Mouse (Mus musculus): Measurements from ENCODE around the gene Ttc24. TPM values are rescaled to one million over a fixed set of nuclear protein-coding genes. Genes with fewer than 3 reads are reported as not detected.

The Ttc24 gene
- polyA plus RNA-seq (2014; fragmentation: Nextera tagmentation; extraction: Ambion mirVana): not detected in 2 replicates

DNA sequence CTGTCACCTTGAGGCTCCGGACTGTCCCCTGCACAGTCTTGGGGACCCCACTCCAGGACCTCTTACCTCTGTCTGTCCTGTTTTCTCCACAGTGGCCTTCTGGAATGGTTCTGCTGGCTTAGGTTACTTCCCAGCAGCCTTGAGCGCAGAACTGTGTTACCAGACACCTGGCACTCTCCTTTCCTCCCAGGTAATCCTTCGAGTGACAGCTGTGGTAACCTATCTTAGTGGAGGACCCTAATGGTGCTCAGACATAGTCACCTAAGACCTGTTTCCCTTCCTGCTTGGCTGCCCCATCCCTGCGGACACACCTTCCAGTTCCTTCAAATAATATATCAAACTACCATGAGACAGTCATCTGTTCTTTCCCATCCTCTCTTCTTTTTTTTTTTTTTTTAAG lies at the start of gene Ttc24:
TSS of gene Ttc24 (minus strand) at position 101 of the 400 bp plus-strand sequence.
- H3K4me1 ChIP-seq (ENCODE audit: control insufficient read depth, insufficient read depth, low read length): peaks cover 7% of the 10 kb centered on the region; the same call in 1 of the 2 replicates

DNA sequence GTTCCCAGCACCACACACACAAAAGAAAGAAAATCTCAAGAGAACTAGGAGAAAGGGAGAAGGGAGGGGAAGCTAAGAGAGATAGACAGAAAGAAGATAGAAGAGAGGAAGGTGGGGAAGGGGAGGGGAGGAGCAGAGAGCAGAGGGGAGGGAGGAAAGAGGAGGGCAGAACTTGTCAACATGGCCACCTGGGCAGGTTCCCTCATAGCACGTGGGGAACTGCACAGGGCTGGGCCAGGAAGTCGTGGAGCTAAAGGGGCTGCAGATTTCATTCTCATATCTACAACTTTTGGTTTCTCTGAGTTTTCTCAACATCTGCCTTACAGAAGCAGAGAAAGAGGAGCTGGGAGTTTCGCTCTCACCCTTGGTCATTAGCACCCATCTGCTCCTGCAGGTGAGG lies 49.5 kb upstream of the Ttc24 start:
- H3K4me2 ChIP-seq (ENCODE audit: low read length): no peak overlapping the region
- WGBS: 79% methylated on average over 3 of the region's 3 CpGs
- no peak overlapping the region for H3K4me3 ChIP-seq (ENCODE audit: low read depth, low read length)
- DNase-seq (ENCODE audit: low spot score) (no peak), ATAC-seq (no peak)
- H3K36me3 ChIP-seq (ENCODE audit: control insufficient read depth, insufficient read depth, low read length): no peaks in the 10 kb centered on the region
- no peak overlapping the region for H3K9ac ChIP-seq (ENCODE audit: low read length)
- no peak overlapping the region for H3K27ac ChIP-seq (ENCODE audit: low read depth, low read length)
- H3K9me3 ChIP-seq (replicated peaks; ENCODE audit: control insufficient read depth, low read length): no peaks in the 10 kb centered on the region
- H3K4me1 ChIP-seq (ENCODE audit: control insufficient read depth, insufficient read depth, low read length): no peaks in the 10 kb centered on the region
- no peaks in the 10 kb centered on the region for H3K27me3 ChIP-seq (replicated peaks; ENCODE audit: control insufficient read depth, insufficient read depth, low read length)

More for the DNA sequence above, at the start of gene Ttc24:
- no peaks in the 10 kb centered on the region for H3K27me3 ChIP-seq (replicated peaks; ENCODE audit: control insufficient read depth, insufficient read depth, low read length)
- ATAC-seq (no peak), DNase-seq (ENCODE audit: low spot score) (no peak)
- no peak within 1 kb of the TSS for H3K9ac ChIP-seq (ENCODE audit: low read length)
- H3K9me3 ChIP-seq (replicated peaks; ENCODE audit: control insufficient read depth, low read length): no peaks in the 10 kb centered on the region
- no peak within 1 kb of the TSS for H3K4me2 ChIP-seq (ENCODE audit: low read length)
- no peak within 1 kb of the TSS for H3K27ac ChIP-seq (ENCODE audit: low read depth, low read length)
- H3K36me3 ChIP-seq (ENCODE audit: control insufficient read depth, insufficient read depth, low read length): no peaks in the 10 kb centered on the region
- WGBS: 79% methylated on average over 4 of the region's 4 CpGs
- H3K4me3 ChIP-seq (ENCODE audit: low read depth, low read length): no peak within 1 kb of the TSS

DNA sequence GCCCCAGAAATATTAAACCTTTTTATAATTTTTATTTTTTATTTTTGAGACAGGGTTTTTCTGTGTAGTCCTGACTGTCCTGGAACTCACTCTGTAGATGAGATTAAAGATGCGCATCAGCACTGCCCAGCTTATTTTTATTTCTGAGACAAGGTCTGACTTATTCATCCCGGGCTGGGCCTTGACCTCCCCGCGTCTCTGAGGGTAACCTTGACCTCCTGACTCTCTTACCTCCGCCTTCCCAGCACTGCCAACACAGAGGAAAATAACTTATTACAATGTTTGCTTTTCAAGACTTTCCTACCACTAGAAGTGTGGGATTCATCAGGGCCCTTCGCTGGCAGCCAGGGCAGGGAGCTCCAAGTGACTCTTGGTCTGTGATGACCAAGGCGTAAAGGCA lies 48.1 kb upstream of the Ttc24 start:
- Histone ChIP-seq H3K27me3 (replicated peaks; ENCODE audit: control insufficient read depth, insufficient read depth, low read length) (no peaks in the 10 kb centered on the region), H3K9me3 (replicated peaks; ENCODE audit: control insufficient read depth, low read length) (no peaks in the 10 kb centered on the region), H3K27ac (ENCODE audit: low read depth, low read length) (no peak overlapping the region), H3K4me2 (ENCODE audit: low read length) (no peak overlapping the region), H3K36me3 (ENCODE audit: control insufficient read depth, insufficient read depth, low read length) (no peaks in the 10 kb centered on the region), H3K4me3 (ENCODE audit: low read depth, low read length) (no peak overlapping the region), H3K9ac (ENCODE audit: low read length) (no peak overlapping the region), H3K4me1 (ENCODE audit: control insufficient read depth, insufficient read depth, low read length) (no peaks in the 10 kb centered on the region)
- 93% methylated on average over 7 of the region's 7 CpGs for whole genome bisulfite sequencing
- no peak for DNase-seq (ENCODE audit: low spot score)
- ATAC-seq: no peak

DNA sequence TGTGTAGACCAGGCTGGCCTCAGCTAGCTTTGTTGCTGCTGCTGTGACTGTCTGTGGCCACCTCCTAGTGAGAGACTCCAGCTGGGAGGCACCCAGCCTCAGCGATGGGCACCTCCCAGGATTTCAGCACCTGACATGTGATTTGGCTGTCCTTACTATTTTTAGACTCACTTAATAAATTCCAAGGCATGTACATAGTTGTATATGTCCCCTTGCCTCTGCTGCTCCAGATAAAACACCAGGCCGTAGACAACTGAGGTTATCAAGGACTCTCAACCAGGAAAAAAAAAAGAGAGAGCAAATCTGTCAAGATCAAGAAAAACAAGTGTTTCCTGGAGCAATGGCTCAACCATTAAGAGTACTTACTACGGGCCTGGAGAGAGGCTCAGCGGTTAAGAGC lies 47.1 kb upstream of the Ttc24 start:
- WGBS: 81% methylated on average over 4 of the region's 4 CpGs
- ATAC-seq: no peak
- H3K9me3 ChIP-seq (replicated peaks; ENCODE audit: control insufficient read depth, low read length): no peaks in the 10 kb centered on the region
- peaks cover 5% of the 10 kb centered on the region; the same call in 1 of the 2 replicates for H3K36me3 ChIP-seq (ENCODE audit: control insufficient read depth, insufficient read depth, low read length)
- no peaks in the 10 kb centered on the region for H3K27me3 ChIP-seq (replicated peaks; ENCODE audit: control insufficient read depth, insufficient read depth, low read length)
- H3K4me1 ChIP-seq (ENCODE audit: control insufficient read depth, insufficient read depth, low read length): no peaks in the 10 kb centered on the region
- H3K9ac ChIP-seq (ENCODE audit: low read length): no peak overlapping the region
- H3K27ac ChIP-seq (ENCODE audit: low read depth, low read length): no peak overlapping the region
- no peak overlapping the region for H3K4me2 ChIP-seq (ENCODE audit: low read length)
- no peak overlapping the region for H3K4me3 ChIP-seq (ENCODE audit: low read depth, low read length)
- DNase-seq (ENCODE audit: low spot score): no peak

DNA sequence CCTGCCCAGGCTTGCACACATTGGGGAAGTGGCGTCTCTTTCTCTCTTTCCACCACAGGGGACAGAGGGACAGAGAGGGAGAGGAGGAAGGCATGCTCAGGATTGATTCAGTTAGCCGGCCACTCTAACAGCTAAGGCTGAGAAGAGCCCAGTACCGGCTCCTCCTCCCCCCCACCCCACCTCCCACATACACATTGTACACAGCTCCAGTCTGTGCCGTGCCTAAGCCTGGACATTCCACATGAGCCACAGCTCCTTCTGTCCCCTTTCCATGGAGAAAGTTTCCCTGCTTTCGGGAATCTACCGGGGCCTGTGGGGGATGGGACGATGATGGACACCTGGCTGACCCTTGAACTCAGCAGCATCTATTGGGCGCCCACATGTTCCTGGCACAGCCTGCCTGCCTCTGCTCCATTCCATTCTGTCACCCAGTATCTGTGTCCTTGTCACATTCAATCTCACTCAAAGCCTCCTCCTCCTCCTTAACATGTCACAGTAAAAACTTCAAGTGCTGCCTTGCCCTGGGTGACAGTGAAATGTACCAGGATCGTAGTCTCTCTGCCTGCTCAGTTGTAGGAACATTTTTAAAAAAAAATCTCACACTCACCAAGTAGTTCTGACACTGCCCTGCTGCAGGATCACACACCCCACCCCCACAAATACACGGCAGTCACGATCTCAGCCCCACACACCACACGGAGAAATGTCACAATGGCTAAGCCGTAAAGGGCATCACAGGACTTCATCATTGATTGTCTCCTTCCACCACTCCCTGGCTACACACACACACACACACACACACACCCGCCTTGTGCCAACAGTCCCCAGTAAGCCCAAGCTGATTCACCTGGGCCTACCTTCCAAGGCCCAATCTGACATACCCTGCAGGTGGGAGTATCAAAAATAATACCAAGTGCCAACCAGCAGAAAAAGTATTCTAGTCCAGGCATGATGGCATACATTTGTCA lies 43.3 kb upstream of the Ttc24 start:
- no peak for ATAC-seq
- 81% methylated on average over 14 of the region's 14 CpGs for WGBS

DNA sequence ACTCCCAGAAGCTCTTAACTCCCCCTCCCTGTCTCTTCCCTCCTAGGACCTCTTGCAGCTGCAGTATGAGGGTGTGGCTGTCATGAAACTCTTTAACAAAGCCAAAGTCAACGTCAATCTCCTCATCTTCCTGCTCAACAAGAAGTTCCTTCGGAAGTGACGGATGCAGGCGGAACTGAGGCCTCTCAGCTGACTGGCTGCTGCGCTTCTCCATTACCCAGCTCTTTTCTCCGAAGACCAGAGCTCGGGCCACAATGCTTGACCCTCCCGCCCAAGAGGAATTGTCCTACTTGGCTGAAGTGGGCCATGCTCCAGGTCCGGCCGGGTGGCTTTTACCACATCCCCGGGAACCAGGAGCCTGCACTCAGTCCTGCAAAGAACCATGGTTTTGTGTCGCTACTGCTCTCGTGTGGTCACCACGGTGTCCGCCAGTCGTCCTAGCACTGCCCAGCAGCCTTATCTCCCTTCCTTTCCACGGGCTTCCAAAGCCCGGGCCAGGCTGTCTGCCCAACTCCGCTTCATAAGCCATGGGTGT lies 42.1 kb upstream of the Ttc24 start:
- Histone ChIP-seq H3K27me3 (replicated peaks; ENCODE audit: control insufficient read depth, insufficient read depth, low read length) (no peaks in the 10 kb centered on the region), H3K27ac (ENCODE audit: low read depth, low read length) (no peak overlapping the region), H3K9ac (ENCODE audit: low read length) (no peak overlapping the region), H3K36me3 (ENCODE audit: control insufficient read depth, insufficient read depth, low read length) (peaks cover 35% of the 10 kb centered on the region), H3K9me3 (replicated peaks; ENCODE audit: control insufficient read depth, low read length) (no peaks in the 10 kb centered on the region), H3K4me2 (ENCODE audit: low read length) (no peak overlapping the region), H3K4me1 (ENCODE audit: control insufficient read depth, insufficient read depth, low read length) (no peaks in the 10 kb centered on the region), H3K4me3 (ENCODE audit: low read depth, low read length) (no peak overlapping the region)
- WGBS: 93% methylated on average over 19 of the region's 19 CpGs
- DNase-seq (ENCODE audit: low spot score) (no peak), ATAC-seq (no peak)

More for the DNA sequence above, 43.3 kb upstream of the Ttc24 start:
- Histone ChIP-seq H3K27ac (ENCODE audit: low read depth, low read length) (no peak overlapping the region), H3K4me2 (ENCODE audit: low read length) (no peak overlapping the region), H3K9ac (ENCODE audit: low read length) (no peak overlapping the region), H3K9me3 (replicated peaks; ENCODE audit: control insufficient read depth, low read length) (no peaks in the 10 kb centered on the region), H3K27me3 (replicated peaks; ENCODE audit: control insufficient read depth, insufficient read depth, low read length) (no peaks in the 10 kb centered on the region), H3K4me1 (ENCODE audit: control insufficient read depth, insufficient read depth, low read length) (no peaks in the 10 kb centered on the region), H3K36me3 (ENCODE audit: control insufficient read depth, insufficient read depth, low read length) (peaks cover 28% of the 10 kb centered on the region), H3K4me3 (ENCODE audit: low read depth, low read length) (no peak overlapping the region)
- DNase-seq (ENCODE audit: low spot score): no peak

DNA sequence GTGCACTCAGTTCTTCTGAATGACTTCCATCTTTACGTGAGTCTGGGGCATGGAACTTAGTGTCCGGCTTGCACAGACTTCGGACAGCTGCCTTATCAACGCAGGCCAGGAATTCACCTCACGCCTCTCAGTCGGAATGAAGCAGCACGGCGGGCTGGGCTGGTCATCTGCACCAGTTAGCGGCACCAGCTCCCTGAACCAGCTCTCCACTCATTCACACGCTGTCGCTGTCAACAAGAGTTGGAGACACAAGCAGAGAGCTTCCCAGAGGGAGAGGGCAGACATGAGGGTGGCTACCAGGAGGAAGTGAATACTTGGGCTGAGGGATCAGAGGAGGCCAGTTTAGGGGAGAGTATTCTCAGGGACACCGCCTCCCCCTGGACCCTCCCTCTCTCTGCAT lies 36.3 kb upstream of the Ttc24 start:
- ATAC-seq: no peak
- DNase-seq (ENCODE audit: low spot score): no peak
- WGBS: 95% methylated on average over 12 of the region's 12 CpGs
- H3K27me3 ChIP-seq (replicated peaks; ENCODE audit: control insufficient read depth, insufficient read depth, low read length): no peaks in the 10 kb centered on the region
- no peaks in the 10 kb centered on the region for H3K4me1 ChIP-seq (ENCODE audit: control insufficient read depth, insufficient read depth, low read length)
- peaks cover 63% of the 10 kb centered on the region for H3K36me3 ChIP-seq (ENCODE audit: control insufficient read depth, insufficient read depth, low read length)
- no peak overlapping the region for H3K9ac ChIP-seq (ENCODE audit: low read length)
- H3K4me2 ChIP-seq (ENCODE audit: low read length): no peak overlapping the region
- no peak overlapping the region for H3K4me3 ChIP-seq (ENCODE audit: low read depth, low read length)
- no peaks in the 10 kb centered on the region for H3K9me3 ChIP-seq (replicated peaks; ENCODE audit: control insufficient read depth, low read length)
- H3K27ac ChIP-seq (ENCODE audit: low read depth, low read length): no peak overlapping the region

DNA sequence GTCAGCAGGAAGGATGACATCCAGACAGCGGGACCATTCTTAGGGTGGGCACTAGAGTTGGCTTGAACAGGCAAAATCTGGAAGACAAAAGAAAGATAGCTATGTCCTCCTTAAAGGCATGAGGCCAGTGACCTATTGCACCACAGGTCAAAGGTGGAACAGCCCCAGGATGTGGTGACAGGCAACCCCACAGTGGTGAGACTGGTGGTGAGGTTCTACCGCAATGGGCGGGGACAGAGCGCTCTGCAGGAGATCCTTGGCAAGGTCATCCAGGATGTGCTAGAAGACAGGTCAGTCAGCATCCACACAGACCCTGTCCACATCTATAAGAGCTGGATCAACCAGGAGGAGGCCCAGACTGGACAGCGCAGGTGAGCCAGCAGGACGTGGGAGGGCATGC lies 31.0 kb upstream of the Ttc24 start:
- DNase-seq (ENCODE audit: low spot score): no peak
- H3K4me2 ChIP-seq (ENCODE audit: low read length): no peak overlapping the region
- H3K4me3 ChIP-seq (ENCODE audit: low read depth, low read length): no peak overlapping the region
- H3K9me3 ChIP-seq (replicated peaks; ENCODE audit: control insufficient read depth, low read length): no peaks in the 10 kb centered on the region
- WGBS: 93% methylated on average over 6 of the region's 6 CpGs
- H3K4me1 ChIP-seq (ENCODE audit: control insufficient read depth, insufficient read depth, low read length): no peaks in the 10 kb centered on the region
- H3K36me3 ChIP-seq (ENCODE audit: control insufficient read depth, insufficient read depth, low read length): peaks cover 48% of the 10 kb centered on the region
- H3K9ac ChIP-seq (ENCODE audit: low read length): no peak overlapping the region
- no peaks in the 10 kb centered on the region for H3K27me3 ChIP-seq (replicated peaks; ENCODE audit: control insufficient read depth, insufficient read depth, low read length)
- no peak for ATAC-seq
- no peak overlapping the region for H3K27ac ChIP-seq (ENCODE audit: low read depth, low read length)

DNA sequence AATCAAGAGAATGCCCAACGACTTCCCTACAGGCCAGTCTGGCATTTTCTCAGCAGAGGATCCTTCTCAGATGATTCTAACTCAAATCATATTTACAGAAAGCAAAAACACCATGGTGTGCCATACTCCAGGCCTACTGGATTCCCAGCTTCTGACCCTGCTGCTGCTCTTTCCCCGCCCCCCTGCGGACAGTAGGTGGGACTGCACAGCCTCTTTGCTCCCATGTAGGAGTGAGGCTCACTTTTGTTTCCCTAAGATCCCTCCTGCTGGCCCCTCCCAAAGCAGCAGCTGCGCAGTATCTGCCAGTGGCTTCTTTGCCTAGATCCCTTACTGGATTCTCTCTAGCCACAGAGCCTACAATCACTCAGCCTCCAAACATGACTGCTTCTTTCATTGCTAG lies 28.0 kb upstream of the Ttc24 start:
- Histone ChIP-seq H3K36me3 (ENCODE audit: control insufficient read depth, insufficient read depth, low read length) (peaks cover 49% of the 10 kb centered on the region), H3K4me3 (ENCODE audit: low read depth, low read length) (no peak overlapping the region), H3K4me2 (ENCODE audit: low read length) (no peak overlapping the region), H3K27ac (ENCODE audit: low read depth, low read length) (no peak overlapping the region), H3K9me3 (replicated peaks; ENCODE audit: control insufficient read depth, low read length) (no peaks in the 10 kb centered on the region), H3K4me1 (ENCODE audit: control insufficient read depth, insufficient read depth, low read length) (no peaks in the 10 kb centered on the region), H3K9ac (ENCODE audit: low read length) (no peak overlapping the region), H3K27me3 (replicated peaks; ENCODE audit: control insufficient read depth, insufficient read depth, low read length) (no peaks in the 10 kb centered on the region)
- DNase-seq (ENCODE audit: low spot score) (no peak), ATAC-seq (no peak)
- 82% methylated on average over 4 of the region's 4 CpGs for WGBS

All from forebrain, embryonic 14.5 days (tissue).